Mouse (Mus musculus): ENCODE measurements around the gene Nr6a1. TPM values are rescaled to one million over a fixed set of nuclear protein-coding genes. Genes with fewer than 3 reads are reported as not detected.

Gene Nr6a1
- polyA plus RNA-seq, 2 experiments = 0.90 to 1.2 TPM

- H3K27ac ChIP-seq = no peak overlapping the region
- no peaks in the 10 kb centered on the region for H3K9me3 ChIP-seq (ENCODE audit: control insufficient read depth, low read length)
- DNase-seq (ENCODE audit: low read depth in 3 of 3, low spot score in 3 of 3) = no peak
- TF ChIP-seq CTCF (IDR thresholded peaks at IDR 0.05; ENCODE audit: low read depth) (no peak), EP300 (IDR thresholded peaks at IDR 0.05; ENCODE audit: low read depth) (no peak)
- H3K4me1 ChIP-seq (replicated peaks; ENCODE audit: control insufficient read depth in 2 of 2, insufficient read depth in 2 of 2, low read length in 1 of 2) = peaks cover 0 to 2% of the 10 kb centered on the region in 2 experiments; a peak in 2 of 4 replicates
- 62% methylated on average over 2 of the region's 2 CpGs for WGBS (ENCODE audit: insufficient replicate concordance)
- no peak overlapping the region for H3K4me3 ChIP-seq (ENCODE audit: insufficient read depth in 1 of 2, low read depth in 2 of 2, low read length in 2 of 2)
- no peak for ATAC-seq (ENCODE audit: insufficient read depth)
- H3K9ac ChIP-seq (replicated peaks) = no peak overlapping the region
- H3K4me2 ChIP-seq (ENCODE audit: low read depth) = no peak overlapping the region
- H3K27me3 ChIP-seq (ENCODE audit: control insufficient read depth, insufficient read depth, low read length) = no peaks in the 10 kb centered on the region
- H3K36me3 ChIP-seq (replicated peaks; ENCODE audit: control insufficient read depth, insufficient read depth, low read depth) = no peaks in the 10 kb centered on the region
These were observed 156.1 kb downstream of the Nr6a1 start for GRCm38 (mm10) chr2:38771478-38771797.

- Histone ChIP-seq H3K4me2 (ENCODE audit: low read depth) (no peak overlapping the region), H3K9me3 (ENCODE audit: control insufficient read depth, low read length) (no peaks in the 10 kb centered on the region), H3K9ac (replicated peaks) (no peak overlapping the region), H3K27me3 (ENCODE audit: control insufficient read depth, insufficient read depth, low read length) (no peaks in the 10 kb centered on the region), H3K4me1 (replicated peaks; ENCODE audit: control insufficient read depth in 2 of 2, insufficient read depth in 2 of 2, low read length in 1 of 2) (peaks cover 0 to 2% of the 10 kb centered on the region in 2 experiments; a peak in 2 of 4 replicates), H3K4me3 (ENCODE audit: insufficient read depth in 1 of 2, low read depth in 2 of 2, low read length in 2 of 2) (no peak overlapping the region), H3K27ac (no peak overlapping the region), H3K36me3 (replicated peaks; ENCODE audit: control insufficient read depth, insufficient read depth, low read depth) (no peaks in the 10 kb centered on the region)
- TF ChIP-seq EP300 (IDR thresholded peaks at IDR 0.05; ENCODE audit: low read depth) = no peak
- no peak for TF ChIP-seq CTCF (IDR thresholded peaks at IDR 0.05; ENCODE audit: low read depth)
- 59% methylated on average over 5 of the region's 5 CpGs for WGBS (ENCODE audit: insufficient replicate concordance)
- DNase-seq (ENCODE audit: low read depth in 3 of 3, low spot score in 3 of 3) = no peak
- no peak for ATAC-seq (ENCODE audit: insufficient read depth)
These were observed 156.6 kb downstream of the Nr6a1 start for GRCm38 (mm10) chr2:38770772-38771477.

- Histone ChIP-seq H3K36me3 (replicated peaks; ENCODE audit: control insufficient read depth, insufficient read depth, low read depth) (no peaks in the 10 kb centered on the region), H3K9me3 (ENCODE audit: control insufficient read depth, low read length) (no peaks in the 10 kb centered on the region), H3K27ac (no peak overlapping the region), H3K9ac (replicated peaks) (no peak overlapping the region), H3K4me1 (replicated peaks; ENCODE audit: control insufficient read depth in 2 of 2, insufficient read depth in 2 of 2, low read length in 1 of 2) (no peaks in the 10 kb centered on the region), H3K27me3 (ENCODE audit: control insufficient read depth, insufficient read depth, low read length) (no peaks in the 10 kb centered on the region), H3K4me3 (ENCODE audit: insufficient read depth in 1 of 2, low read depth in 2 of 2, low read length in 2 of 2) (no peak overlapping the region), H3K4me2 (ENCODE audit: low read depth) (no peak overlapping the region)
- WGBS (ENCODE audit: insufficient replicate concordance) = 76% methylated on average over 4 of the region's 4 CpGs
- TF ChIP-seq EP300 (IDR thresholded peaks at IDR 0.05; ENCODE audit: low read depth) = no peak
- ATAC-seq (ENCODE audit: insufficient read depth) (no peak), DNase-seq (ENCODE audit: low read depth in 3 of 3, low spot score in 3 of 3) (no peak)
These were observed 160.1 kb downstream of the Nr6a1 start for GRCm38 (mm10) chr2:38767177-38767931.

GRCm38 (mm10) chr2:38739847-38740246 is 187.6 kb downstream of the Nr6a1 start:
- 50% methylated on average over 3 of the region's 3 CpGs for WGBS (ENCODE audit: insufficient replicate concordance)
- Histone ChIP-seq H3K36me3 (replicated peaks; ENCODE audit: control insufficient read depth, insufficient read depth, low read depth) (no peaks in the 10 kb centered on the region), H3K4me3 (ENCODE audit: insufficient read depth in 1 of 2, low read depth in 2 of 2, low read length in 2 of 2) (no peak overlapping the region), H3K27ac (no peak overlapping the region), H3K4me1 (replicated peaks; ENCODE audit: control insufficient read depth in 2 of 2, insufficient read depth in 2 of 2, low read length in 1 of 2) (no peaks in the 10 kb centered on the region), H3K9ac (replicated peaks) (no peak overlapping the region), H3K4me2 (ENCODE audit: low read depth) (no peak overlapping the region), H3K9me3 (ENCODE audit: control insufficient read depth, low read length) (no peaks in the 10 kb centered on the region), H3K27me3 (ENCODE audit: control insufficient read depth, insufficient read depth, low read length) (no peaks in the 10 kb centered on the region)
- DNase-seq (ENCODE audit: low read depth in 3 of 3, low spot score in 3 of 3) = no peak
- no peak for ATAC-seq (ENCODE audit: insufficient read depth)
- TF ChIP-seq CTCF (IDR thresholded peaks at IDR 0.05; ENCODE audit: low read depth) (no peak), EP300 (IDR thresholded peaks at IDR 0.05; ENCODE audit: low read depth) (no peak)

GRCm38 (mm10) chr2:38739410-38739809 is 188.1 kb downstream of the Nr6a1 start:
- Histone ChIP-seq H3K9me3 (ENCODE audit: control insufficient read depth, low read length) (no peaks in the 10 kb centered on the region), H3K9ac (replicated peaks) (no peak overlapping the region), H3K27me3 (ENCODE audit: control insufficient read depth, insufficient read depth, low read length) (no peaks in the 10 kb centered on the region), H3K4me3 (ENCODE audit: insufficient read depth in 1 of 2, low read depth in 2 of 2, low read length in 2 of 2) (no peak overlapping the region), H3K4me1 (replicated peaks; ENCODE audit: control insufficient read depth in 2 of 2, insufficient read depth in 2 of 2, low read length in 1 of 2) (no peaks in the 10 kb centered on the region), H3K4me2 (ENCODE audit: low read depth) (no peak overlapping the region), H3K27ac (no peak overlapping the region), H3K36me3 (replicated peaks; ENCODE audit: control insufficient read depth, insufficient read depth, low read depth) (no peaks in the 10 kb centered on the region)
- peak; percentile 25 to 28 (median 27) for DNase-seq (ENCODE audit: low read depth in 3 of 3, low spot score in 3 of 3)
- ATAC-seq (ENCODE audit: insufficient read depth) = no peak
- TF ChIP-seq EP300 (IDR thresholded peaks at IDR 0.05; ENCODE audit: low read depth) (no peak), CTCF (IDR thresholded peaks at IDR 0.05; ENCODE audit: low read depth) (peak; percentile 88)
- WGBS (ENCODE audit: insufficient replicate concordance) = 13% methylated on average over 7 of the region's 7 CpGs
